Comparison of ENCODE assay signal across 23 mouse cellular contexts in the genomic region with DNA sequence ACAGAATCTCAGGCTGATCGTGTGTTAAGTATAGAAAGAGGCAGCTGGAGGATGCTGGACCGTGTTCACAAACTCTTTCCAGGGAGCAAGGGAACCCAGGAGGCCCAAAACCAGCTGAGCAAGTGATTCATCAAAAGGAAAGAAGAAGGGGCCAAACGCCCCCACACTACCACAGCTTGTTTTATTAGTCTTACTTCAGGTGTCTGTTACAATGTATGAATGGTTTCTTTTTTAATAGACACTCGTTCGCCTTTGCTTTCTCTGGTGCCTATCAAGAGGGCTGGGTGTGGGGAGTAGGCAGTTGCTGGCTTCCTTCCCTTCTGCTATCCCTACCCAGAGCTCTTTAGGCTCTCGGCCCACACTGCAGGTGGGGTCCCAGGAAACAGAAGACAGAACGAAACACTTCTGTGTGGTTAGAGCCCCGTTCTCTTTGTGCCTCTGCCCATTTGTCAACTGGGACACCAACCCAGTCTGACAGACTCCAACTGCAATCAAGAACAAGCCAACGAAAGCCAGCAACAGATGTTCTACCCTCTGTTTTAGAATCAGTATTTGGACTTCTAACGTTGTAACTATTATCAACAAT.
DNase-seq lines count a peak whose midpoint lies in the region; ATAC-seq lines count a peak whose summit lies in the region.
"Had no signal": no experiment of that assay in that cellular context is flagged by ENCODE, and none has a peak within 500 bp of the region (broad histone marks: within the 10 kb centered on the region; RNA-seq: fewer than 3 reads in every experiment).

No protein-coding gene starts in this region.

- DNase-seq in intestine, embryonic 14.5 days (ENCODE audit: low spot score), result peak; percentile 41
- peak; percentile 28 to 30 for DNase-seq in layer of hippocampus, postnatal 36 days
- DNase-seq in thymus, postnatal 36 days, result peak; percentile 49 to 73
- no peak for DNase-seq in embryo, embryonic 9.5 days (ENCODE audit: extremely low spot score)
- DNase-seq: cerebellum, adult 11-12 months; gastrocnemius, postnatal 14 days; heart, postnatal 14 days; kidney, adult 2 months; kidney, postnatal 14 days; lung, adult 18-20 months; lung, postnatal 36 days had no signal

- no peaks in the 10 kb centered on the region for H3K4me1 ChIP-seq in intestine, embryonic 14.5 days (replicated peaks; ENCODE audit: control insufficient read depth, insufficient read depth, low read length)
- no peaks in the 10 kb centered on the region for H3K4me1 ChIP-seq in intestine, embryonic 15.5 days (replicated peaks)
- H3K4me1 ChIP-seq in neural tube, embryonic 15.5 days, result no peaks in the 10 kb centered on the region
- H3K4me1 ChIP-seq: embryonic facial prominence, embryonic 13.5 days; hindbrain, embryonic 13.5 days; limb, embryonic 15.5 days; neural tube, embryonic 13.5 days; stomach, embryonic 15.5 days had no signal

- no peak overlapping the region for H3K4me2 ChIP-seq in intestine, embryonic 14.5 days (ENCODE audit: low read length)
- no peak overlapping the region for H3K4me2 ChIP-seq in intestine, embryonic 15.5 days (replicated peaks)
- no peak overlapping the region for H3K4me2 ChIP-seq in neural tube, embryonic 15.5 days
- H3K4me2 ChIP-seq: embryonic facial prominence, embryonic 13.5 days; hindbrain, embryonic 13.5 days; limb, embryonic 15.5 days; midbrain, embryonic 11.5 days; neural tube, embryonic 13.5 days; stomach, embryonic 15.5 days had no signal

- no peaks in the 10 kb centered on the region for H3K9me3 ChIP-seq in intestine, embryonic 14.5 days (ENCODE audit: control insufficient read depth, low read length)
- no peaks in the 10 kb centered on the region for H3K9me3 ChIP-seq in intestine, embryonic 15.5 days
- H3K9me3 ChIP-seq in neural tube, embryonic 15.5 days (replicated peaks), result no peaks in the 10 kb centered on the region
- H3K9me3 ChIP-seq: embryonic facial prominence, embryonic 13.5 days; G1E; heart, embryonic 10.5 days; hindbrain, embryonic 13.5 days; limb, embryonic 15.5 days; neural tube, embryonic 13.5 days; stomach, embryonic 15.5 days had no signal

- H3K27me3 ChIP-seq in intestine, embryonic 14.5 days (replicated peaks; ENCODE audit: control insufficient read depth, insufficient read depth, low read length), result no peaks in the 10 kb centered on the region
- H3K27me3 ChIP-seq in intestine, embryonic 15.5 days (replicated peaks), result no peaks in the 10 kb centered on the region
- no peaks in the 10 kb centered on the region for H3K27me3 ChIP-seq in neural tube, embryonic 15.5 days (replicated peaks)
- H3K27me3 ChIP-seq: embryonic facial prominence, embryonic 13.5 days; hindbrain, embryonic 13.5 days; limb, embryonic 15.5 days; neural tube, embryonic 13.5 days; stomach, embryonic 15.5 days had no signal

- no peak overlapping the region for H3K27ac ChIP-seq in intestine, embryonic 14.5 days (ENCODE audit: low read depth)
- no peak overlapping the region for H3K27ac ChIP-seq in intestine, embryonic 15.5 days
- H3K27ac ChIP-seq in neural tube, embryonic 15.5 days (replicated peaks), result no peak overlapping the region
- H3K27ac ChIP-seq: embryonic facial prominence, embryonic 13.5 days; heart, embryonic 10.5 days; hindbrain, embryonic 13.5 days; left cerebral cortex, adult 2 months; limb, embryonic 15.5 days; neural tube, embryonic 13.5 days; stomach, embryonic 15.5 days had no signal

- no peak overlapping the region for H3K4me3 ChIP-seq in intestine, embryonic 14.5 days (ENCODE audit: low read depth, low read length)
- no peak overlapping the region for H3K4me3 ChIP-seq in intestine, embryonic 15.5 days (replicated peaks)
- H3K4me3 ChIP-seq in neural tube, embryonic 15.5 days (replicated peaks), result no peak overlapping the region
- H3K4me3 ChIP-seq: embryonic facial prominence, embryonic 13.5 days; heart, embryonic 10.5 days; hindbrain, embryonic 13.5 days; left cerebral cortex, adult 2 months; limb, embryonic 15.5 days; neural tube, embryonic 13.5 days; stomach, embryonic 15.5 days had no signal

- no peak overlapping the region for H3K9ac ChIP-seq in intestine, embryonic 14.5 days (ENCODE audit: low read length)
- H3K9ac ChIP-seq in intestine, embryonic 15.5 days, result no peak overlapping the region
- H3K9ac ChIP-seq in neural tube, embryonic 15.5 days (replicated peaks), result no peak overlapping the region
- H3K9ac ChIP-seq: embryonic facial prominence, embryonic 13.5 days; hindbrain, embryonic 13.5 days; limb, embryonic 15.5 days; neural tube, embryonic 13.5 days; stomach, embryonic 15.5 days had no signal

- H3K36me3 ChIP-seq in intestine, embryonic 14.5 days (ENCODE audit: control insufficient read depth, insufficient read depth, low read length), result no peaks in the 10 kb centered on the region
- H3K36me3 ChIP-seq in intestine, embryonic 15.5 days, result no peaks in the 10 kb centered on the region
- no peaks in the 10 kb centered on the region for H3K36me3 ChIP-seq in neural tube, embryonic 15.5 days
- H3K36me3 ChIP-seq: embryonic facial prominence, embryonic 13.5 days; G1E; heart, embryonic 10.5 days; hindbrain, embryonic 13.5 days; limb, embryonic 15.5 days; neural tube, embryonic 13.5 days; stomach, embryonic 15.5 days had no signal

- 68% methylated on average over 10 of the region's 10 CpGs for WGBS in intestine, embryonic 14.5 days
- WGBS in intestine, embryonic 15.5 days, result 65% methylated on average over 10 of the region's 10 CpGs
- 77% methylated on average over 10 of the region's 10 CpGs for WGBS in neural tube, embryonic 15.5 days

- ATAC-seq in intestine, embryonic 14.5 days (replicated peaks; ENCODE audit: low FRiP score, low TSS enrichment, low read depth), result no peak
- ATAC-seq in intestine, embryonic 15.5 days, result no peak
- peak; percentile 40 for ATAC-seq in activated CD4-positive, CD25-positive, alpha-beta regulatory T cell, adult 4 months
- no peak for ATAC-seq in neural tube, embryonic 15.5 days (ENCODE audit: low FRiP score)
